Mouse (Mus musculus): Measurements from ENCODE around the gene Btrc.
"Not testable (repeated sequence)": the region's sequence is repeated elsewhere in the genome, so short reads cannot be mapped to it uniquely, and the experiment has no call there.

The Btrc gene

GRCm38 (mm10) chr19:45363384-45363926 lies at the start of gene Btrc:
Btrc (plus strand) TSS chr19:45363734.
- DNase-seq (ENCODE audit: low read depth, low spot score): peak; percentile 100

- DNase-seq (ENCODE audit: low read depth, low spot score): no peak
Observed at GRCm38 (mm10) chr19:45317473-45317882, 46.1 kb upstream of the Btrc start.

- no peak for DNase-seq (ENCODE audit: low read depth, low spot score)
Observed at GRCm38 (mm10) chr19:45321062-45321461, 42.5 kb upstream of the Btrc start.

GRCm38 (mm10) chr19:45329039-45329438 lies 34.5 kb upstream of the Btrc start:
- DNase-seq (ENCODE audit: low read depth, low spot score): no peak

- no peak for DNase-seq (ENCODE audit: low read depth, low spot score)
Observed at GRCm38 (mm10) chr19:45329748-45330298, 33.7 kb upstream of the Btrc start.

- DNase-seq (ENCODE audit: low read depth, low spot score): no peak
Observed at GRCm38 (mm10) chr19:45336718-45337117, 26.8 kb upstream of the Btrc start.

DNA sequence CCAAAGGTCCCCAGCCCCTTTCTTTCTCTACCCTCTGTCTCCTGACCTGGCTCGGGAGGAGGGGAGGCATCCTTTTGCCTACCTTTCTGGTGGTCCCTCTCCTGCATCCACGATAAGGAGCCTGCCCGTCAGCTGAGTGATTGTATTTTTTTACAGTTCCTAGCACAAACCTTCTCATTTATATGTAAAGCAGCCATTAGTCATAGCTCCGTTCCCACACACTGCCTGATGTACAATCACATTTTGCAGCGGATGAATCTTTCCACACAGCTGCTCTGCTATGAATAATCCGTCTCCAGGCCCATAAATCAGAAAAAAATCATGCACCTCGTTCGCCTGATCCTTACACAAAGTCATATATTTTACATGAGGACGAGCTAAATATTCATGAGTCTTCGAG lies 25.4 kb upstream of the Btrc start:
- peak; percentile 29 for DNase-seq (ENCODE audit: low read depth, low spot score)

- no peak for DNase-seq (ENCODE audit: low read depth, low spot score)
Observed at GRCm38 (mm10) chr19:45343941-45344340, 19.6 kb upstream of the Btrc start.

DNA sequence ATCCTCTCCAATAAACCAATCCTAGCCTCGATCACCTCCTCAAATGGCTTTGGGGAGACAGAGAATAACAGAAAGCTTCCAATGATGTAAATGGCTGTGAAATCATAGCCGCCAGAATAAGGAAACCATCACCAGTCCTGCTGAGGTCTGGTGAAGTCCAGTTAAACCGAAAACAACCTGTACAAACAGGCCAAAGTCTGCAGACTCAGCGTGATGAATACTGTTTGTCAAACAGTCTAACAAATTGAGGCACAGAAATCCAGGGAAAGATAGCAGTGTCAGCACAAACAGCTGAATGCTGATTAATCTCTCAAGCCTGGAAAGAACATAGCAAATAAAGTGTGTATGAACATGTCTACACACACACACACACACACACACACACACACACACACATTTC lies 15.3 kb upstream of the Btrc start:
- no peak for DNase-seq (ENCODE audit: low read depth, low spot score)

DNA sequence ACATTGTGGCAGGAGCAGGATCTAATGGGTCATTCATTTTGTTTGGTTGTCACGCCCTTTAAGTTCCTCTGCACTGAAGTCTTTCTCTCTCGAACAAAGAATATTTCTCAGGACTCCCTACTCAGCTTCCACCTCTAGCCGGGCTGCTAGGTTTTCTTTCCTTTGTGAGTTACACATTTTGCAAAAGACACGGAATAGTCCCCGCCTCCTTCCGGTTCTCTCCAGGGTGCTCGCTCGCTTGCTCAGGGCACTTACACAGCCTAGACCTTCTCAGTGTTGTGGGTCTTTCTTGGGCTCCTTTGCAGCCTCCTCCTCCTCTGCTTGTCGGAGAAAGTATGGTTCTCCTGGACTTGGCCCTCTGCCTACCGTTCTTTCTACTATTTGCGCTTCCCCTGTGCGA lies 13.1 kb upstream of the Btrc start:
- no peak for DNase-seq (ENCODE audit: low read depth, low spot score)

DNA sequence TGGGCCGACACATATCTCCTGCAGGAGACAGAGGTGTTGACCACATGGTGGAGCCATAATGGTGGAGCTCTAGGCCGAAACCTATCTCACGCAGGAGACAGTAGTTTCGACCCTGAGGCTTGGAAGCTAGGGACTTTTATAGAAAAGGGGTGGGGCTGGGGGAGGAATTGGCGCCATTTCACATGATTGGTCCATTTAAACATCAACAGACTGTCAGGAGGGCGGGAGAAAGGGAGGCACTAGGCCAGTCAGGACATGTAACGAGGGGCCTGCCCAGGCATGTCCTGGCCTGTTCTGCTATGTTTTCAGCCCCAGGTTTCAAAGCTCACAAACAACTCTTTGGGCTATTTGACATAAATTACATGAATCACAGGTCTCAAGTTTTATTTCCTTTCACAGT lies 10.8 kb upstream of the Btrc start:
- DNase-seq (ENCODE audit: low read depth, low spot score): not testable (repeated sequence)

GRCm38 (mm10) chr19:45355678-45356077 lies 7.9 kb upstream of the Btrc start:
- DNase-seq (ENCODE audit: low read depth, low spot score): no peak

DNA sequence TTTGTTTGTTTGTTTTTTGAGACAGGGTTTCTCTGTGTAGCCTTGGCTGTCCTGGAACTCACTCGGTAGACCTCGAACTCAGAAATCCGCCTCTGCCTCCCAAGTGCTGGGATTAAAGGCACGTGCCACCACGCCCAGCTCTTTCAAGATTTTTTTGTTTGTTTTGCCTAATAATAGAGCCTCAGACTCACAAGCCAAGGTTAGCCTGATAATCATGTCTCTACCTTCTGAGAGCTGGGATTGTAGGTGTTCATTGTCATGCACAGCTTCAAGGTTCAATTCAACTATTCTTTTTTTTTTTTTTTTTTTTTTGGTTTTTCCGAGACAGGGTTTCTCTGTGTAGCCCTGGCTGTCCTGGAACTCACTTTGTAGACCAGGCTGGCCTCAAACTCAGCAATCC lies 6.7 kb upstream of the Btrc start:
- DNase-seq (ENCODE audit: low read depth, low spot score): not testable (repeated sequence)

GRCm38 (mm10) chr19:45360486-45360885 lies 3.0 kb upstream of the Btrc start:
- no peak for DNase-seq (ENCODE audit: low read depth, low spot score)

DNA sequence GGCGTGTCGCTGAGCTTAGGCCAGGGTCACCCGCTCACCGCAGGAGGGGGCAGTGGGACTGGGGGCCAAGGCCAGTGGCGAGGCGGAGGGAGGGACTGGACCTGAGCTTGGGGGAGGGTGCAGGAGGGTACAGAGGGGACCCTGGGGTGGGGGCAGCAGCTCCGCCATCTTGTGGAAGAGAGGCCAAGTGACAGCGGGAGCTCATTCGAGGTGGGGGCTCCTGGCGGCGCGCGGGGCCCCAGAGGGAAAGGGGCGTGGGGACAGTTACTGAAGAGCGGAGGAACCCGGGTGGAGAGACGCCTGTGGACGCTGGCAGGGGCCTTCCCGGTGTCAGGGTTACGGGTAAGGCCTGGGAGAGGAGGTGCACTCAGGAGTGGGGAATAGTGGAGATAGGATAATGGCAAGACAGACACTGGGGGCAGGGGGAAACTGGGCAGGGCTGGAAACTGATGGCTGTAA lies 428 bp downstream of the Btrc start:
- no peak for DNase-seq (ENCODE audit: low read depth, low spot score)

- DNase-seq (ENCODE audit: low read depth, low spot score): peak; percentile 34
Observed at GRCm38 (mm10) chr19:45366651-45367050, 3.1 kb downstream of the Btrc start.

DNA sequence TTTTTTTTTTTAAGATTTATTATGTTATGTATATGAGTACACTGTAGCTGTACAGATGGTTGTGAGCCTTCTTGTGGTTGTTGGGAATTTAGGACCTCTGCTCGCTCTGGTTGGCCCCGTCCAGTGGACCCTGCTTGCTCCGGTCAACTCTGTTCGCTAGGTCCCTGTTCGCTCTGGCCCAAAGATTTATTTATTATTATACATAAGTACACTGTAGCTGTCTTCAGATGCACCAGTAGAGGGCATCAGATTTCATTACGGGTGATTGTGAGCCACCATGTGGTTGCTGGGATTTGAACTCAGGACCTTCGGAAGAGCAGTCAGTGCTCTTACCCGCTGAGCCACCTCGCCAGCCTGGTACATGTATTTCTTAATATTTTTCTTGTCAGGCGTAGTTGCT lies 21.3 kb downstream of the Btrc start:
- not testable (repeated sequence) for DNase-seq (ENCODE audit: low read depth, low spot score)

GRCm38 (mm10) chr19:45388551-45388950 lies 25.0 kb downstream of the Btrc start:
- DNase-seq (ENCODE audit: low read depth, low spot score): no peak

DNA sequence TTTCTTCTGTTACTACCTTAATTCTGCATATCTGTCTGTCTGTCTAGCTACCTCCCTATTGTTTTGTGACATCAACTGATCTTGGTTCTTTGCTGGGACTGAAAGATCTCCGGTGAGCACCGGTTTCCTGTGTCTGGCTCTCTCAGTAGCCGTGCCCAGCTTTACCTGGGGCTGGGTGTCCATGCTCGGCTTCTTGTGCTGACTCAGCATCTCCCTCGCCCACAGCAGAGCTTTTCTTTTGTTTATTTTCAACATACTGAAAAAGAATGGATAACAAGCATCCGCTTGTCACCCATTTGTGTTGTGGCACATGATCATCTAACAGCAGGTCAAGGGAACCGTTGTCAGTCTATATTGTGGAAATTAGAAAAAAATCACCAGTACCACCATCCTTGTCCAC lies 30.5 kb downstream of the Btrc start:
- no peak for DNase-seq (ENCODE audit: low read depth, low spot score)

GRCm38 (mm10) chr19:45411000-45411399 lies 47.5 kb downstream of the Btrc start:
- no peak for DNase-seq (ENCODE audit: low read depth, low spot score)

DNA sequence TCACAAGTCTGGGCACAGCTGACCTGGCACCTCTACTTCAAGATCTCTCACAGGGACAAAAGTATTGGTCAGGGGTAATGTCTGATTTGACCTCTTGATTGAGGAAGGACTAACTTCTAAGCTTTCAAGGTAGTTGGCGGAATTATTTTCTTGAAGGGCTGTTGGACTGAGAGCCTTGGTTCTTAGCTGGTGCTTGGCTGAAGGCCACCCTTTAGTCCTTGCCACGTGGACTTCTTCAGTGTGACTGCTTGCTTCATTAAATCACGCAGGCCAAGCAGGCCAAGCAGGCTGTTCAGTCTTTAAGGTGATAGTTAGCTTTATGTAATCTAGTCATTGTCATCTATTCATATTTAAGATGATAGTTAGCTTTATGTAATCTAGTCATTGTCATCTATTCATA lies 49.2 kb downstream of the Btrc start:
- no peak for DNase-seq (ENCODE audit: low read depth, low spot score)

DNA sequence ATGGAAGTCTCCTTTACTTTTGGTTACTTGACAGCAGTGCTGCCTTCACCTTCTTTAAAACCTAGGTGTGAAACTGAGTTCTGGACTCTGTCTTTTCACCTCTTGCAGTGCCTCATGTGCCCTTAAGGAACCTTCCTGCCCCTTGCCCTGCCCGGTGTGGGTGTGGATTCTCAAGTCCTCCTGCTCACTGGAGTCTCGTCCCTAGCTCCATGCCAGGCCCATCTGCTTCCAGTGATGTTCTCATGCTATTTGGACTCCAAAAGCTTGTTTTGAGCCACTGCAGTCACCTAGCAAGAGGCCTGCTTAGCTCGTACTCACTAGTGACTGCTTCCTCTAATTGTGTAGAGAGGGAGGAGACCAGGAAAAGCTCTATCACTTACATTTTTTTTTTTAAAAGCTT lies 50.4 kb downstream of the Btrc start:
- DNase-seq (ENCODE audit: low read depth, low spot score): no peak

DNA sequence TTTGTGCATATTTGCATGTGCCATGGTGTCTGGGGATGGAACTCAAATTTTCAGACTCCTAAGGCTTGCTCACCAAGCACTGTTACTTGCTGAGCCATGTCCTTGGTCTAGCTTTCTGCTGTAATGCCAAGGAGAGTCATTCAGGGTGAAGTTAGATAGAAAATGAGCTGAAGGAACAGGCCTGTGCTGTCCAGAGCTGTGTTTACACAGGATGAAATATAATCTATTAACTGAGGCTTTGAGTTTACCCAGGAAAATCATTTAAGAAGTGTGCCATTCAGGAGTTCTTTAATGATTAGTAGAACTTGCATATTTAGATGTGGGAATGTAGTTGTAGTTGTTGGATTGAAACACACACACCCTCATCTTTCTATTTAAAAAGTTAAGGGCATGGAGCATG lies 54.1 kb downstream of the Btrc start:
- DNase-seq (ENCODE audit: low read depth, low spot score): no peak

DNA sequence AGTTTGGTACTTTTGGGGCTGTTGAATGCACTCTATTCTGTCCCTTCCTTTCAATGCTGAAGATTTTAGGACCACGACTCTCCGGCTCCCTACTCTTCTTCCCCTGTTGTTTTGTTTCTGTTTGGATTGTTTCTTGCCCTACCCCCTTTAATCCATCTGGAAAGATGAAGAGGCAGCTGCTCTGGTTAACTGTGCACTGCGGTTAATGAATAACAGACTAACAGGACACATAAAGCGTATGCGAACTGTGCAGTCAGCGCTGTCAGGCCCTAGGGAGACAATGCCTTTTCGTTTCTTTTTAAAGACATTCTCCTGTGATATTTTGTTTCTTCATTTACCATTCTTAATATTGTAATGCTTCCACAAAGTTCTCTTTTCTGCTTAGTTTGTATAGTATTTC lies 58.7 kb downstream of the Btrc start:
- DNase-seq (ENCODE audit: low read depth, low spot score): no peak
